Mouse (Mus musculus) hindbrain, embryonic 15.5 days (tissue): Measurements from ENCODE around the gene Rgs3. TPM values are rescaled to one million over a fixed set of nuclear protein-coding genes. Genes with fewer than 3 reads are reported as not detected.
A peak's percentile ranks its signal among the peaks of the same experiment; 100 is the strongest.

Source experiments
- ATAC-seq: fragments of 200-750 bp; cut with Nextera tagmentation; 2 replicates; pipeline ENCODE4 v1.8.0; 2017; ENCODE audit warnings: low read depth, moderate number of reproducible peaks, moderate TSS enrichment; ENCODE audit not compliant: low FRiP score
- H3K27ac ChIP-seq: fragments of 300-500 bp; sonication (generic); replicated peaks from 2 replicates; pipeline ENCODE4 v1.5.1; 2015; ENCODE audit warnings: mild to moderate bottlenecking, inconsistent platforms
- H3K27me3 ChIP-seq: fragments of 300-500 bp; sonication (generic); 2 replicates; pipeline ENCODE4 v1.6.1; 2015; ENCODE audit warnings: control low read depth, inconsistent platforms
- H3K36me3 ChIP-seq: fragments of 300-500 bp; sonication (generic); 2 replicates; pipeline ENCODE4 v1.6.1; 2015; ENCODE audit warnings: control low read depth, inconsistent platforms
- H3K4me1 ChIP-seq: fragments of 300-500 bp; sonication (generic); replicated peaks from 2 replicates; pipeline ENCODE4 v1.6.1; 2015; ENCODE audit warnings: control low read depth, inconsistent platforms
- H3K4me2 ChIP-seq: fragments of 300-500 bp; sonication (generic); 2 replicates; pipeline ENCODE4 v1.6.1; 2015; ENCODE audit warnings: moderate library complexity, mild to moderate bottlenecking, inconsistent platforms
- H3K4me3 ChIP-seq: fragments of 300-500 bp; sonication (generic); 2 replicates; pipeline ENCODE4 v1.5.1; 2015; ENCODE audit warnings: mild to moderate bottlenecking, inconsistent platforms
- H3K9ac ChIP-seq: fragments of 300-500 bp; sonication (generic); 2 replicates; pipeline ENCODE4 v1.6.1; 2015; ENCODE audit warnings: inconsistent platforms
- H3K9me3 ChIP-seq: fragments of 300-500 bp; sonication (generic); 2 replicates; pipeline ENCODE4 v1.6.1; 2016; ENCODE audit warnings: control low read depth, inconsistent platforms
- WGBS: fragments of 180-500 bp; shearing (Covaris S2); methylation state at CpG from one replicate; pipeline ENCODE4 v1.1.7; 2015; 5-methylcytosine and 5-hydroxymethylcytosine counted together
- polyA plus RNA-seq: library from polyadenylated mRNA; unstranded; fragments of >200 nt; fragmentation: Nextera tagmentation; extraction: Ambion mirVana; gene quantifications from 2 replicates; pipeline ENCODE4 v1.2.1, GENCODE M21; 2015

Gene Rgs3
- polyA plus RNA-seq, 1 experiment from 2014 or later: 69.3 TPM

DNA sequence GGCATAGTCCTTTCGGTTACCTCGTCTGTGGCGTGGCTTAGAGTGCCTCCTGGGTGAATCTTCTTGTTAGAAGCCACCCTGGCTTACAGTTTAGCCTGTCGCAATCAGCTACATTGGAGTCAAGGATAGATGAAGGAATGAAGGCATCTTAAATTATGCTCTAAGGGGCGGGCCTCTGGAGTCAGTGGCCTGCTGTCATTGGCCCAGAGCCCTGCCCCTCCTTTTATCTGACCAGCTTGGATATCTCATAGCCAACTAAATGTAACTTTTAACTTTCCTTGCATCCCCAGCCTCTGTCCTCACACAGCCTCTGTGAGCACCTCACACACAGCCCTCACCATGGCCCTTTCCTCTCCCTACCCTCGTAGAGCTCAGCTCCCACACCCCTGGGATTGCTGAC, 76.4 kb downstream of the Rgs3 start:
- 91% methylated on average over 6 of the region's 6 CpGs for WGBS
- Histone ChIP-seq H3K4me2 (no peak overlapping the region), H3K9me3 (no peaks in the 10 kb centered on the region), H3K27ac (no peak overlapping the region), H3K4me3 (no peak overlapping the region), H3K27me3 (no peaks in the 10 kb centered on the region), H3K4me1 (peaks cover 6% of the 10 kb centered on the region; the same call in 1 of the 2 replicates), H3K9ac (no peak overlapping the region), H3K36me3 (no peaks in the 10 kb centered on the region)
- no peak for ATAC-seq

DNA sequence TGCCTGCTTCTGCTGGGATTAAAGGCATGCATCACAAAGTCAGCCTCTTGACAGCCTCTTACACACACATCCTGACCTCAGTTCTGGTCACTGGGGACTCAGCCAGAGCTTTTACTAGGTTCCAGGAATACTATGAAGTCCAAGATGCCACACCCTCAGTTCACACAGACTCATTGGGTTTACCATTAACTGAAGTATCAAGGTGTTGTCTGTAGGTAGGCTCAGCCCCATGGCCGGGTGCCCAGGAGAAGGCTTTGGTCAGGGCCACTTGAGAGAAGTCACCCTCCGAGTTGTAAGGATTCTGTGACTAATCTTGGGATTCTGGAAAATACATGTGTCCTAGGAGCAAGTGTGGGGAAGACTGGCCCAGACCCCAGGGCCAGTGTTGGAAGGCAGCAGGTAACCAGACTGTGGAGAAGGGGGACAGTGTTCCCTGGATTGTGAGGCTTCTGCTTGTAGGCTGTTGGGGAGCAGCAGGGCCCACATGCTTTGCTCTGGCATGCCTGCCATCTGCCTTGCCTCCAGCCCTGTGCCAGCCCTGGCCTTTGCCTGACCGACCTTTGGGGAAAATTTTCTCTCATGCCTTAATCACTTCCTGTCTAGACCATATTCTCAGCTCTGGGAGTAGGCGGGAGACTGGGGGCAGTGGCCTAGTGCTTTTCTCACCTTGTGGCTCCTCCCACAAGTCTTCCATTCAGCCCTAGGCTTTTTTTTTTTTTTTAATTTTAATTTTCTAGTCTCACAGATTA, 78.4 kb downstream of the Rgs3 start:
- Histone ChIP-seq H3K4me3 (no peak overlapping the region), H3K9ac (no peak overlapping the region), H3K4me1 (peaks cover 10% of the 10 kb centered on the region; the same call in 1 of the 2 replicates), H3K36me3 (no peaks in the 10 kb centered on the region), H3K9me3 (no peaks in the 10 kb centered on the region), H3K4me2 (no peak overlapping the region), H3K27ac (no peak overlapping the region), H3K27me3 (no peaks in the 10 kb centered on the region)
- ATAC-seq: no peak
- WGBS: 83% methylated on average over 4 of the region's 4 CpGs

DNA sequence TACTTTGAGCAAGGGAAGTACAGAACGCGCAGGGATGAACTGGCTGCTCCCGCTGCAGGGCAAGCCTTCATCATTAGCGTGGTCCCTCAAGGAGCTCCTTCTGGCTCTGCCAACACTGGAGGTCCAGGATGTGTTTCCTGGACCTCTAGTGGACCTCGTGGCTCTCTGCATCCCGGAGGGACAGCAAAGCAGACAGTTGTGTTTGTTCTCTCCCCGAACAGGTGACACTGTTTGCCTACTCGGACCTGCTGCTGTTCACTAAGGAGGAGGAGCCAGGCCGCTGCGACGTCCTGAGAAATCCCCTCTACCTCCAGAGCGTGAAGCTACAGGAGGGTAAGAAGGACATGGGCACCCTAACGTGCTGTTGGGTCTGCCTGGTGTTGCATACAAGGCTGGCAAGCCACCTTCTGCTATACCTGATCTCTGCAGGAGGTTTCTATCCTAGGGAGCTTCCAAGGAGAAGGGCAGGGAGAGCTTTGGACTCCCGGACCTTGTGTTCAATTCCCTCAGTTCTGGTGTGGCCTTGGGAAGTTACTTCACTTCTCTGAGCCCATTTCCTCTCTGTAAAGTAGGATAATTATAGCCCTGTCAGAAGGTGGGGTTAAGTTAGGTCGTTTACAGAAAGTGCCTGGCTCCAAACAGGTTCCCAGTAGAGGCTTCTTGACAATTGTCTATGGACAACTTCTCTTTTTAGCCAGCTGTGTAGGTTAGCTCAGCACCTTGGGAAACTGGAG, 81.0 kb downstream of the Rgs3 start:
- 73% methylated on average over 15 of the region's 15 CpGs for WGBS
- Histone ChIP-seq H3K27ac (peak overlapping the region; percentile 51; the same call in 1 of the 2 replicates), H3K9ac (no peak overlapping the region), H3K9me3 (no peaks in the 10 kb centered on the region), H3K27me3 (no peaks in the 10 kb centered on the region), H3K4me2 (no peak overlapping the region), H3K36me3 (no peaks in the 10 kb centered on the region), H3K4me1 (peaks cover 20% of the 10 kb centered on the region), H3K4me3 (no peak overlapping the region)
- no peak for ATAC-seq

DNA sequence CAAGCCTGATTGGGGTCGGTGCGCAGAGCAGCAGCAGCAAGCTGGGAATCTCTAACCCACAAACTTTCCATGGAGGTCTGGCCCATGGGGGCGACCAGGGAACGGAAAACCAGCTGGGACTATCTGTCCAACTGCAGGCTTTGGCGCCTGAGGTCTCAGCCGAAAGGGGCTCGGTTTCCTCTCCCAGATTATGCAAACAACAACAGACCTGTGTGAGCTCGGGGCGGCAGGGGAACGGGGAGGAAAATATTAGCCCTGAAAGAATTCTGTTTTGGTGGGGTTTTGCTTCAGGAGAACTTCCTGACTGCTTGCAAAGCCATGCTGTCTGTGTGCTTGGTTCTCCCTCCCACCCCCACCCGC, 81.6 kb downstream of the Rgs3 start:
- Histone ChIP-seq H3K9me3 (no peaks in the 10 kb centered on the region), H3K4me3 (no peak overlapping the region), H3K4me2 (no peak overlapping the region), H3K36me3 (no peaks in the 10 kb centered on the region), H3K27me3 (no peaks in the 10 kb centered on the region), H3K9ac (no peak overlapping the region), H3K27ac (no peak overlapping the region), H3K4me1 (peaks cover 20% of the 10 kb centered on the region)
- WGBS: 54% methylated on average over 11 of the region's 11 CpGs
- no peak for ATAC-seq

DNA sequence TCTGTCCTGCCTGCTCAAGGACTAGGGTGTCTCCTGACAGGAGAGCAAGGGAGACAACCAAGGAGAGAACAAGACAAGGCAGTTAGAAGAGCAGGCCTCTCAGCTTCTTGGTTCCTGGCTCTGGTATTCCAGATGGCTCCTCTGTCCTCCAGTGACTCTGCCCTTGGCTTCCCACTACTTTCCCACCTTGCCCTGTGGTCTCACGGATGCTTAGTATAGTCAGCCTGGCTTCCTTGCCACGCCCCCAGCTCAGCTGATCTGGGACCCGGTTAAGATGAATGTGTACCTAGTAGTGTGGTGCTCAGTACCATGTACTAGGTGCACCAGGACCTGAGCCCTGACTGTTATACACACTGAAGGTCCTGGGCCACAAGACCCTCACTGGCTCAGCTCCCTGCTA, 82.0 kb downstream of the Rgs3 start:
- 76% methylated on average over 3 of the region's 3 CpGs for WGBS
- no peaks in the 10 kb centered on the region for H3K9me3 ChIP-seq
- H3K36me3 ChIP-seq: no peaks in the 10 kb centered on the region
- H3K4me1 ChIP-seq: peaks cover 20% of the 10 kb centered on the region
- H3K27ac ChIP-seq: no peak overlapping the region
- H3K4me2 ChIP-seq: no peak overlapping the region
- H3K4me3 ChIP-seq: no peak overlapping the region
- no peak for ATAC-seq
- H3K27me3 ChIP-seq: no peaks in the 10 kb centered on the region
- no peak overlapping the region for H3K9ac ChIP-seq

DNA sequence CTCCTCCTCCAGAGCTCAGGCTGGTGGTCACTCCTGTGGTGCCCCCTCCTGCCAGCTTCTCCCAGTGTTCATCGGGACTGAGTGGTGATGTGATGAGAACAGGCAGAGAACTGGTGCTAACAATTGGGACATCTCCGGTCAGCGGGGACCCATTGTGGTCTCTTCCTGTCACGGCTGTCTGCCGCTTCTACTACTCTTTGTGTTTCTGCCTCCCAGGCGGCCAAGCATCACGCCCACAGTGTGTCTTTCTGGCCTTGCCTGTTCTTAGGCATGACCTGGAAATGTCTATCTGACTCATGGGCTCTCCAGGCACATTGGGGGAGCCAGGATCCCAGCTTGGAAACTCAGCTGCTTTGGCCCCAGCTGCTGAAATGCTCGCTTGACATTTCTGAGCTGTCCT, 83.8 kb downstream of the Rgs3 start:
- Histone ChIP-seq H3K4me3 (no peak overlapping the region), H3K4me1 (peaks cover 20% of the 10 kb centered on the region), H3K27ac (no peak overlapping the region), H3K9me3 (no peaks in the 10 kb centered on the region), H3K9ac (no peak overlapping the region), H3K36me3 (no peaks in the 10 kb centered on the region), H3K4me2 (no peak overlapping the region), H3K27me3 (no peaks in the 10 kb centered on the region)
- no peak for ATAC-seq
- 28% methylated on average over 8 of the region's 8 CpGs for WGBS

DNA sequence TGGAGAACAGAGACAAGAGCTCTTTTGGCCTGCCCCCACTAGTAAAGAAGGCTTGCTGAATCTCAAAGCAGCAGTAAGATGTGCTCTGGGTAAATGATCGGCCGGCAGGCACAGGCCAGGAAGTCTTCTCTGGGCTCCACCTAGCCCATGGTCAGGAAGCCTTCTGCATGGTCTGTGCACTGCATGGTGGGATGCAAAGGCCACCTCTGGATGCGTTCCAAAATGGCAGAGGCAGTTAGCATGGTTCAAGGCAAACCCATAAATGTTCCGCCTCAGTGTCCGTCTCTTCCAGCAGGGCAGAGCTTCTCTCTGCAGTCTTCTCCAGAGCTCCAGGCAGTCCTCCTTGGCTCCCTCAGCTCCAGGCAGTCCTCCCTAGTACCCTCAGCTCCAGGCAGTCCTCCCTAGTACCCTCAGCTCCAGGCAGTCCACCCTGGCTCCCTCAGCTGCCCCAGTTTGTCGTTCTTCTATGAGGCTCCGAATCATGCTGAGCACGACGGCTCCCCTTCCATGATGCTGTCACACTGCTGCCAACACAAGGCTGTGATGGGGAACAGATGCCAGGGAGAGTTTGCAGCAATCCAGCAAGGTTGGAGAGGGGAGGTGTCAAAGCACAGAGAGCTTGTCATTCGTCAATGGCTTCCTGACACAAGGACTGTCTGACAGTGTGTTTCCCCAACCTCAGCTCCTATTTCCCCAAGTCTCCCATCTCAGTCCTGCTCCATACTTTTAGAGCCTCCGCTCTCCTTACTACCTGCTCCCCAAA, 84.6 kb downstream of the Rgs3 start:
- ATAC-seq: peak; percentile 35; the same call in 1 of the 2 replicates
- Histone ChIP-seq H3K27me3 (no peaks in the 10 kb centered on the region), H3K4me1 (peaks cover 20% of the 10 kb centered on the region), H3K4me3 (no peak overlapping the region), H3K36me3 (no peaks in the 10 kb centered on the region), H3K4me2 (no peak overlapping the region), H3K9me3 (no peaks in the 10 kb centered on the region), H3K27ac (0 out of 2 replicates have a peak overlapping the region, but pooled peaks have one; percentile 14), H3K9ac (no peak overlapping the region)
- WGBS: 61% methylated on average over 11 of the region's 11 CpGs

DNA sequence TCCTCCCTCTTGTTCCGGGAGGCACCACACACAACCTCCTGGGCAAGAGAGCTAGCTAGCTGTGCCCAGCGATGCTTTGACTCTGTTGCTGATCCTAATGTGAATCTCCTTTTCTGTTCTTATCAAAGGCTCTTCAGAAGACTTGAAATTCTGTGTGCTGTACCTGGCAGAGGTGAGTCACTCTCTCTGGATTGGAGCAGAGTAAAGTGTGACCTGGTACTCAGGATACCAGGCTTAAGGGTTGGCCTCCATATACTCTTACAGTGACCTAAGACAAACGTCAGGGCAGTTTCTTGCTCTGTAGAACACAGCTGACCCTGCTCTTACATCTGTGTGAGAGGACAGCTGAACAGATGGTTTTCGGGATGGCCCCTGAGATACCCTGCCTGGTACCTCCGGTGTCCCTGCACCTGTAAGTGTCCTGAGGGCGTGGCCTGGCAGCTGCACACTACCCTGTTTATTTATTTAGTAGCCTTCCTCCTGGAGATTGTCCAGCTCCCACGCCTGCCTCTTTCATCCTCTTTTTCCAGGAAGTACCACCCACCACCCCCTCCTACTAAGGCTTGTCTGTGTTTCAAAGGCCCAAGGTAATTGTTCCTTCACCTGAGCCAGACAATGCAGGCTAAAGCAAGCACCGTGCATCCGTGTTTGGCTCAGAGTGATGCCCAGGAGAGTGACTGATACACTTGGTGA, 87.1 kb downstream of the Rgs3 start:
- Histone ChIP-seq H3K4me3 (no peak overlapping the region), H3K27me3 (no peaks in the 10 kb centered on the region), H3K9ac (no peak overlapping the region), H3K4me2 (no peak overlapping the region), H3K4me1 (peaks cover 16% of the 10 kb centered on the region), H3K27ac (no peak overlapping the region), H3K36me3 (no peaks in the 10 kb centered on the region), H3K9me3 (no peaks in the 10 kb centered on the region)
- ATAC-seq: no peak
- WGBS: 78% methylated on average over 9 of the region's 9 CpGs

DNA sequence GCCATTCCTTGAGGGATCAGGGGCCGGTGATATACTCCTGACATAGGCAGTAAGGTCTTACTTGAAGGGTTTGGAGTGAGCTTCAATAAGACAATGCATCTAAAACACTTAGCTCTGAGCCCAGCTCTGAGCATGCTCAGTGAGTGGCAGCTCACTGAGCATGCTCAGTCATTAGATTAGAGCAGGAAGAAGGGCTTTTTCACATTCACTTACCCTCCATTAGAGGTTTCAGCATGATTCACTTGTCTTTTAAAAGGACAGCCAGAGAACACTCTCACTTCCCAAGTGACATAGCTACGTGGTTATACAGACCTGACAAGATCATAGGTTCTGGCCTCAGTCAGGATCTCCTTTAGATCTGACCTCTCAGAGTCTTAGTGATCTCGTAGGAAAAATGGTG, 89.2 kb downstream of the Rgs3 start:
- H3K36me3 ChIP-seq: no peaks in the 10 kb centered on the region
- 89% methylated on average over 3 of the region's 3 CpGs for WGBS
- no peak for ATAC-seq

DNA sequence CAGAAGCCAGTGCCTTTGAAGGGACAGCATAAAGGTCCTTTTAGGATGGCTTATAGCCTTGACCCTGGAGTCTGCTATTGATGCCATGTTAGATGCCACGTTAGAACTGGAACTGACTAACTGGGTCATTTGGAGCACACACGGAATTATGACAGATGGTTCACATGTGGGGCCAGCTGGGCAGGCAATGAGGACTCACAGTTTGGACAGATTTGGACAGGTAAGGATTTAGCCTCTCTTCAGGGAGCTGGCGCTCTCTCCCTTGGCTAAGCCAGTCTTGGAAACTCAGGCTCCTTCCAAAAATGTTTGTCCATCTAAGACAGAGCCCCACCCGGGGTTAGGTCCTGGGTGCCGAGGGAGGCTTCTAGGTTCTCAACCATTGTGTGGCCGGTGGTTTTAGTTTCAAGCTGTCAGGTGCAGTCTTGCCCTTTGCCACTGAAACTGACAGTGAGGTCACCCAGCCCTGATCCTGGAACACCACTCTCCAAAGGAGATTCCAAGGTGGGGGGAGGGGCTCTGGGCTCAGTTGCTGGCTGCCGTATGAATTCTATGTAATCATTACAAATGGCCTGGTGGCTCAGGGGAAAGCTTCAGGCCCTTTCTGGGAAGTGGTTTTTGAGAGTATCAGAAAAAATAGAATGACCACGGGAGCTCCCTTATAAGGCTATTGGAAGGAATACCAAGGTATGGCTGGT, 90.0 kb downstream of the Rgs3 start:
- Histone ChIP-seq H3K36me3 (no peaks in the 10 kb centered on the region), H3K4me3 (no peak overlapping the region), H3K9me3 (no peaks in the 10 kb centered on the region), H3K9ac (no peak overlapping the region), H3K4me1 (peaks cover 4% of the 10 kb centered on the region; the same call in 1 of the 2 replicates), H3K4me2 (no peak overlapping the region), H3K27me3 (no peaks in the 10 kb centered on the region), H3K27ac (no peak overlapping the region)
- 72% methylated on average over 8 of the region's 8 CpGs for WGBS
- no peak for ATAC-seq

More for the DNA sequence above, 89.2 kb downstream of the Rgs3 start:
- H3K9ac ChIP-seq: no peak overlapping the region
- H3K4me1 ChIP-seq: peaks cover 11% of the 10 kb centered on the region
- H3K27ac ChIP-seq: no peak overlapping the region
- no peak overlapping the region for H3K4me3 ChIP-seq
- H3K4me2 ChIP-seq: no peak overlapping the region
- H3K27me3 ChIP-seq: no peaks in the 10 kb centered on the region
- no peaks in the 10 kb centered on the region for H3K9me3 ChIP-seq

DNA sequence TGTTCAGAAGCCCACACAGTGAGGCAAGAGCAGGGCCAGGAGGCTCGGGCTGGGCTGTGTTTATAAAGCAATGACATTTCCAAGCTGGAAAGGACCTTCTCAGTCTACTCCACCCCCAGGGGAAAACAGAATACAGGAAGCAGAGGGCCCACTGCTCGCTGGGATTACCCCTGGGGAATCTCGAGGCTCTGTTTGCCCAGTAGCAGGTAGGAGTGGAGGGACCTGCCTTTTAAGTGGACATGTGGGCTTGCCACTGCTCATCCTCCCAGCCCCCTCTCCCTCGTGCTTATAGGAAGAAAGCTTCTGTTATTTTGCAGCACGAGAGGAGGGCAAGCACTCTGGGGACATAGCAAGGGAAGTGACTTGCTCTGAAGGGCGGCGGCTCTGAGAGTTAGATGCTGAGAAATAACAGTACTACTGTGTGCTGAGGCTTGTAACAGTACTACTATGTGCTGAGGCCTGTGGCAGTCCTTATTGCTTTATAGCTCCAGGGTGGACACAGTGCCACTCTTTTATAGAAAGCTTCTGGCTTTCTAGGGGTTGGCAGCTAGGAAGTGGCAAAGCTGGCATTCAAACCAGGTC, 91.6 kb downstream of the Rgs3 start:
- 69% methylated on average over 7 of the region's 7 CpGs for WGBS
- H3K4me2 ChIP-seq: no peak overlapping the region
- no peaks in the 10 kb centered on the region for H3K36me3 ChIP-seq
- no peaks in the 10 kb centered on the region for H3K9me3 ChIP-seq
- no peak overlapping the region for H3K9ac ChIP-seq
- ATAC-seq: no peak
- H3K27ac ChIP-seq: no peak overlapping the region
- no peak overlapping the region for H3K4me3 ChIP-seq
- H3K4me1 ChIP-seq: 0 out of 2 replicates have a peak, but pooled peaks cover 4% of the 10 kb centered on the region
- H3K27me3 ChIP-seq: no peaks in the 10 kb centered on the region
